Mouse (Mus musculus): Measurements from ENCODE around the gene Ptgs2. TPM values are rescaled to one million over a fixed set of nuclear protein-coding genes. Genes with fewer than 3 reads are reported as not detected.

The Ptgs2 gene
- 0.05 and 0.06 TPM in 2 replicates for polyA plus RNA-seq (2015; fragmentation: Nextera tagmentation; extraction: Ambion mirVana)

DNA sequence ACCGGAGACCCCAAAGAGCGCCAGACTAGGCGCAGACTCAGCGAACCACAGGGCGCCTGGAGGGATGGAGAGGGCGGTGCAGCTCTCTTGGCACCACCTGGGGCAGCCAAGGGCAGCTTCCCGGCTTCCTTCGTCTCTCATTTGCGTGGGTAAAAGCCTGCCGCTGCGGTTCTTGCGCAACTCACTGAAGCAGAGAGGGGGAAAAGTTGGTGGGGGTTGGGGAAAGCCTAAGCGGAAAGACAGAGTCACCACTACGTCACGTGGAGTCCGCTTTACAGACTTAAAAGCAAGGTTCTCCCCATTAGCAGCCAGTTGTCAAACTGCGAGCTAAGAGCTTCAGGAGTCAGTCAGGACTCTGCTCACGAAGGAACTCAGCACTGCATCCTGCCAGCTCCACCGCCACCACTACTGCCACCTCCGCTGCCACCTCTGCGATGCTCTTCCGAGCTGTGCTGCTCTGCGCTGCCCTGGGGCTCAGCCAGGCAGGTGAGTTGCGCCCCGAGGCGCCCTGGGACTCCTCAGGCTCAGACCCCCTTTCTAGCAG is at the start of gene Ptgs2:
TSS of gene Ptgs2 (plus strand) at position 242 of the 544 bp plus-strand sequence.

Small RNAs within 50 kb of the gene (microRNA-seq; reads per million reads assigned to microRNA genes)
- 0 reads per million in 2 experiments for gene Gm44329

Other genes starting within 250 kb of the Ptgs2 start
- 3.6 and 5.0 TPM in 2 replicates for gene Pla2g4a, start 138.7 kb upstream of the Ptgs2 start, polyA plus RNA-seq (2015; fragmentation: Nextera tagmentation; extraction: Ambion mirVana)
- gene Pdc, start 219.4 kb downstream of the Ptgs2 start, polyA plus RNA-seq (2015; fragmentation: Nextera tagmentation; extraction: Ambion mirVana) = 0.21 TPM in 1 of 2 replicates, not detected in the other

Measured in skeletal muscle tissue, postnatal 0 days (tissue).